Mouse (Mus musculus): ENCODE measurements around the gene Duox2.

Duox2 gene

DNA sequence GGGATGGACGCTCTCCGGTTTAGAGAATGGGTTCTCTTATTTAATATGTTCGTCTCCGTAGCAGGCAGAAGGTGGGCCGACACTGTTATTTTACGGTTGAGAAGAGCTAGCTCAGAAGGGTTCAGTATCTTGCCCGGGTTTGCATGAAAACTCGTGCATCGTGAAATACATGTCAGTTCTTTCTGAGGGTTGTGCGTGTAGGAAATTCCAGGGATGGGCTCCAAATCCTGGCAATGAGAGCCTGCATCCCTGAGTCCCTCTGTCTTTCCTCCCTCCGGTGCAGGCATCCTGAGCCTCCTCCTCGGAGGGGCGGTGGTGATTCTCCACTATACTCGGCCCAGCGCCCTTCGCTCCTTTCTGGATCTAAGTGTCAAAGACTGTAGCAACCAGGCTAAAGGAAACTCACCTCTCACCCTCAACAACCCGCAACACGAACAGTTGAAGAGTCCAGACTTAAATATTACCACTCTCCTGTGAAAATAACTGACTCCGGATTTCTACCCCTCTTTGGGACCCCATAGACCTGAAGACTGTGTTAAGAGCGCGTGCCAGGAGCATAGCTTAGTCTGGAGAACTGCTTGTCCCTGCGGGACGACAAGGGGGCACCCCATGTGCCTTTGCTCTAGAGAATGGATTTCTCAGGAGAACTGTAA, 3.8 kb upstream of the Duox2 start:
- no peak for DNase-seq

- DNase-seq = peak; percentile 21
Observed at GRCm38 (mm10) chr2:122301081-122301920, 3.1 kb upstream of the Duox2 start.

DNA sequence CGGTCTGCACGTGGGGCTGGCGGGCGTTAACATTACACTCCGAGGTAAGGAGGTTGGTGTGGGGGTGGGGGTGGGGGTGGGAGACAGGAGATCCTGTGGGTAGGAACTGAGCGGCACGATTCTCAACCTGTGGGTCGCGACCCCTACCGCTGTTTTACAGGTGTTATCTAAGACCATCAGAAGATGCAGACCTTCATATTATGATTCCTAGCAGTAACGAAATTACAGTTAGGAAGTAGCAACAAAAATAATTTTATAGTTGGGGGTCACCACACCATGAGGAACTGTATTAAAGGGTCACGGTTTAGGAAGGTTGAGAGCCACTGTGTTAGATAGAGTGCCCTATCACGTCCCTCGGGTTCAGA, 2.4 kb upstream of the Duox2 start:
- DNase-seq = no peak

DNA sequence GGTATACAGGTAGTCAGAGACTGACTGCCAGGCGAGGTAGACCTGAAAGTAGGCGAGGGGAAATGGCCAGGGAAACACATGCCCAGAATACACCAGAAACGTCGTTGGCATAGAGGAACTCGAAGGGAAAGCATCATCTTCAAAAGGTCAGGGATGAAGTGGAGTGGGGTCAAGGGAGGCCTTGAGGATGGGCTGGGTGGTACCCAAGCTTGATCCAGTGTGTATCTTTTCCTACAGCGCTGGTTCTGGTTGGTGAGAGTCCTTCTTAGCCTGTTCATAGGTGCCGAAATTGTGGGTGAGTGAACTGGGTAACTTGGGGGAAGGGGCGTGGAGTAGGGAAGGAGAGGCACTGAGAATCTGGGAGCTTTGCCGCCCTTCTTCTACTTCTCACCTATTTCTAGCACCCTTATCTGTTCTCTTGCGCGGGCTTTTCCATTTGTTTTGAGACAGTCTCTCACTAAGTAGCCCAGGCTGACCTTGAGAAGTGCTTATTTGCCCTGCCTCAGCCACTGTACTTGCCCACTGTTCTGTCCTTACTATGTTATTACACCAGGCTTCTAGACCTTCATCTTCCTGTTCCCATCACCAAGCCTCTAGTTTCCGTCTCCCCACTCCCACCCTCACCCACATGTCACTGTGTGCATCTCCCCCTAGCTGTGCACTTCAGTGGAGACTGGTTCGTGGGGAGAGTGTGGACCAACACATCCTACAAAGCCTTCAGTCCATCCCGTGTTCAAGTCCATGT, 1.8 kb upstream of the Duox2 start:
- no peak for DNase-seq

DNA sequence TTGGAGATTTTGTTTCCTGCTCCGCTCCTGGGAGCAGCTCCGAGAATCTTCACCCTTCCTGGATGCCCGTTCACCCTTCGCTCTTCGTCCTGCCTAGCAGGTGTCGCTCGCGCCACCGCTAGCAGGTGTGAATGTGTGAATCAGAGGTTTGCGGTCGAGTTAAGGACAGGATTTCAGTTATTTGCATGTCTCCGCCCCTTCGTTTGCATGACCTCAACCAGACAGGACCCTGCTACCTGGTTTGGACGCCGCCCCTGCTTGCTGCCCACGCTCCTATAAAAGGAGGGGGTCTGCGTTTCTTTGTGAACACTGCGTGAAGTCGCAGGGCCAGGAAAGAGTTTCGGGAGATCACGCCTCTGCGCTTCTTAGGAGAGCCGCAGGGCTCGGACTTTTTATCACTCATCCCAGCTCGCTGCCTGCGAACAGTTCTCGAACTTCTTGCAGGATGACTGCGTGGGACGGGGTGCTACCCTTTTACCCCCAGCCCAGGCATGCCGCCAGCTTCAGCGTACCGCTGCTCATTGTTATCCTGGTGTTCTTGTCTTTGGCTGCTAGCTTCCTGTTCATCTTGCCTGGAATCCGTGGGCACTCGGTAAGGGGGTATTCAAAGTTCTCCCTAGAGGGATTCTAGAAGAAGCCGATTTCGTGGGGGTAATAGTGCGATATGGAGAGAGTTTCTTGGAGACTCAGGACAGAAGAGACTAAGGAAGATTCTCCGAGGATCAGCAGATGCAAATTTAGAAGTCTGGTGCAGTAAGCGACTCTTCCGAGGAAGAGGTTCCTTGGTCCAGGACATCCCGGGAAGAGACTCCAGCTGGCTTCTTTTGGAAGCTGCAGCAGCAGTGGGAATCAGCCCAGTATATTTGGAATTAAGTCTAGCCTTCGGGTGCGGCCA, 594 bp upstream of the Duox2 start, which contains the start of gene Duoxa2:
Gene Duoxa2, plus strand, starts transcription at position 305 of the 895 bp plus-strand sequence.
- peak; percentile 22 for DNase-seq

DNA sequence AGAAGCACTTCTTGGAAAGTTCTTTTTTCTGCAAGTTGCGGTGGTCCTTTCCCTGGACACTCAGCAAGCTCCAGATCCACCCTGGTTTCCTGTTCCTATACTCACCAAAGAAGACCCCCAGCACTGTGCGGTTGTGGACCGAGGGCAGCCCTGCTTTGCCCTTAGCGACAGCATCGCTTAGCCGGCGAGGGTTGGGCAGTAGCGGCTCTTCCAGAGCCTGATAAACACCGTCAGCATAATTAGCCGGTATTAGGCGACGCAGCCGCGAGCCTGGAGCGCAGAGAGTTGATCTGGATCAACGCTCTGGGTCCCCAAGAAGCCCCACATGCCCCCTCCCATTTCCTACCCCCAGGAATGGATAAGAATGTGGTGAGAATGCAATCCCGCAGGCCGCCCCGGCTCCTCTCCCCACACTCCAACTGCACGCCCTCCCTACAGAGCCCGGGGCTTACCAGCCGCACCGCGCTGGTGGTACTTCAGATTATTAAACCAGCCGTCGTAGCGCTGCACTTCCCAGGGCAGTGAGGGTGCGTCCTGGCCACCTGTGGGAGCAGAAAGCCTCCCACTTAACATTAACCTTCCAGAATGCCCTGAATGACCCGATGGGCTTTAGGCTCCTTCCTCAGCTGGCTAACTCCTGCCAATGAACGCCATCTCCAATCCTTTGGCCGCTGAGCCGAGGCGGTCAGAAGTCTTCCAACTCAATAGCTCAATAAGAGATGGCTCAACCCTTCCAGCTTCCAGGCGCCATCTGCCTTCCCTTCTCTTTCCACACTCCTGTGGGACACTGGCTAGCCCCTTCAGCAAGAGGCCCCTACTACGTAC, 766 bp downstream of the Duox2 start:
- no peak for DNase-seq

- DNase-seq = no peak
Observed at GRCm38 (mm10) chr2:122294916-122295315, 3.3 kb downstream of the Duox2 start.

DNA sequence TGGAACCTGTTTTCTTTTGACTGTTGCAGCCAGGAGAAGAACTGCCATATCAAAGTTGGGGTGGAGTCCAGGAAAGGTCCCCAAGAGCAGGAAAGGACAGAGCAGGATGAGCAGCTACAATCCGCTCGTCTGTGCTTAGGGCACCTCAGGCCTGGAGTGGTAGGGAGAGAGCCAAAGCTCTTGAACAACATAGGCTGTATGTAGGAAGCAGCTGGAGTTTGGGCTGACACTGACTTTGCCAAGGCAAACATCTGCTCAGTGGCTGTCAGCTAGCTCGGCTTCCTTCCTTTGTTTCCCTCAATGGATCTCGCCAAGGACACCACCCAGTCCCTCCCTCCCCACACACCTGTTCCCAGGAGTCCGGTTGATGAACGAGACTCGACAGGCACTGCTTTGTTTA, 12.1 kb downstream of the Duox2 start:
- DNase-seq = no peak

DNA sequence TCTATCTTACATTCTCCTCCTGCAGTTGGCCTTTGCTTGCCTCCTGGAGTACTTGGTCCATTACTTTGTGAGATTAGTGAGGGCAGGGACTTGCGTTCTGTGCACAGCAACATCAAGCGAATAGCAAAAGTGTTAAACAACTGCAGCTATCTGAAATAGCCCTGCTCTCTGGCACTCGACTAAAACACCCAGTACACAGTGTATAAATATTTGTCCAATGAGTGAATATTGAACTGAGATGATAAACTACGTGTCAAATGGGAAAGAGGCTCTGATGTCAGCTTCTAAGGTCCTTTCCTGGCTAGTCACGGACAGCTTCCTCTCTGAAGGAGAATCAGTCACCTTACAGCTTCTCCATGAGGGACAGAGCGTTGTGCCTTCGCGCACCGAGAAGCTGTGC, 14.2 kb downstream of the Duox2 start:
- DNase-seq = no peak

- DNase-seq = no peak
Observed at GRCm38 (mm10) chr2:122278769-122279168, 19.5 kb downstream of the Duox2 start.

DNA sequence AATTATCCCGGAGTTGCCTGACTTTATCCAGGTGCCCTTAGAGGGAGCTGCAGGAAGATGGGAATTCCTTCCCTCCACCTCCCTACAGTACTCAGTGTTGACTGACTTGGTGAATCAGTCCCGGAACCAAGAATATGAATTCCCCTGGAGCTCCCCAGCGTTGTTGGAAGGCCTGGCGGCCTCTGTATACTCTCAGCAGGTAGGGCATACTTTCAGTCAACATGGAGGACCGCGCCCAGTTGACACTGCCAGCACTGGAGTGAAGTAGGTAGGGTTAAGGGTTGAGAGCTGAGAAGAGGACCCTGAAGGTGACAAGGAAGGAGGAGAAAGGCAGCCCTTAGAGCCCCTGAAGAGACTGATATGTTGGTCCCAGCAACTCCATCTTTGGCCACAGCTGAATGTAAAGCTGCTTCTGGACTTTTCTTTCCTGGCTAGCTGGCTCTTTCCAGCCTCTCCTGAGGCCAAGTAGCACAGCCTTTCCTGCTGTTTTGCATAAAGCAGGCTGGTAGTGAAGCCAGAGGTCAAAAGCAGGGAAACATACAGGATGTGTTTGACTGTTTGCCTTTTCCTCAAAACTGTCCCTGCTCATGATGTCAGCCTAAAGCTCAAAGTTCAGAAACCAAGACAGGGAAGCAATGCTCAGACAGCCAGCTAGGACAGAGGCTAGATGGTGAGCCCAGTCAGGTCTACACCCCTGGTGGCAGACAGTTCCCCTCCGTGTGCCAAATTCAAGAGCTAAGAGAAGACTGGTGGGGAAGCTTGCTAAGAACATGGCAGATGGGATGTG, 31.6 kb downstream of the Duox2 start:
- no peak for DNase-seq

DNA sequence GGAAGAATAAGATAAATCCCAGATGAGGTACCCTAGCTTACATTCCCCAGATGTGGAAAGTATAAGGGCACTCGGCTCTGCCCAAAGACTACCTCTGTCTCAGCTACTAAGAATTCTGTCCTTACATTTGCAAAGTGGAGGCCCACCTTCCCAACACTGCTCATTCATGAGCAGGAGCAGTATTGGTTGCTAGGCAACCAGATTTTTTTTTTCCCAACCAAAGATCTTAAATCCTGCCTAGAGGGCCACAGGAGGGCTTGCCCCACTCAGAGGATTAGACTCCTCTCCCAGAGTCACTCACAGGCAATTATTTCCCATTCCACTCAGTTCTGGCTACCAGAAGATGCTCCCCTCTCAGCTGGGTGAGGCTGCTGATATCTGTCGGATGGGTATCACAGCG, 33.6 kb downstream of the Duox2 start:
- DNase-seq = no peak

DNA sequence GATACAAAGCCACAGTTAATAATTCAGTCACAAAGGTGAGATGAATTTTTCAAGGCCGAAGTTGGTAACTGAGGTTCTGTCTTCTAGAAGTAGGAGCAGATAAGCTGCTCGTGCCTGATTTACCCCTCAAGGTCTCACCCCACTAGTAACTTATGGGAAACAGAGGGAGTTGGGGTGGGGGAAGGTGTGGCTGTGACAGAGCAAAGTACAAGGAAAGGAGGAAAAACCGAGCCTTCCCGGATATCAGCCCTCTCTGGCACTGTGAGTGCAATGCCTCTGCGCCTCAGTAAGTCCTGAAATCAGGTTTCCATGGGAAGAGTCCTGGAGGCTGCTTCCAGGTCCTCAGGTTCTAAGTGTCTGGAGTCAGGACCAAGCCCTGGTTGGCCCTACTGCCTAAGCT, 37.5 kb downstream of the Duox2 start:
- no peak for DNase-seq

DNA sequence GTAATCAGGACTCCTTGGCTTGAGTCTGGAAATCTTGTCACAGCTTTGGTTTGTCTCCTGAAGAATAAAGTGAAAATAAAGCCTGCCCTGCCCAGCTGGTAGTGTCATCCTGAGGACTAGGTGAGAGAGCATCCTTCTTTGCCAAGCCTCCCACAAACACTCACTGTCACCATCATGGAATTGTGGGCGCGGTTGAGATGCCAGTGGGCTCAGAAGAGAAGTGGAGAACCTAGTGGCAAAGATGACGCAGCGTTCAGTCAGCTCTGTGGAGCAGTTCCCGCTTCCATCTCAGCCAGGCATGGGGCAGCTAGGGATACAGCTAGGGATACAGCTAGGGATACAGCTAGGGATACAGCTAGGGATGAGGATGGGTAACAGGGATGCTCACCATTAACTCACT, 42.3 kb downstream of the Duox2 start:
- peak; percentile 6 for DNase-seq

GRCm38 (mm10) chr2:122247786-122248185, 50.5 kb downstream of the Duox2 start:
- DNase-seq = no peak

DNA sequence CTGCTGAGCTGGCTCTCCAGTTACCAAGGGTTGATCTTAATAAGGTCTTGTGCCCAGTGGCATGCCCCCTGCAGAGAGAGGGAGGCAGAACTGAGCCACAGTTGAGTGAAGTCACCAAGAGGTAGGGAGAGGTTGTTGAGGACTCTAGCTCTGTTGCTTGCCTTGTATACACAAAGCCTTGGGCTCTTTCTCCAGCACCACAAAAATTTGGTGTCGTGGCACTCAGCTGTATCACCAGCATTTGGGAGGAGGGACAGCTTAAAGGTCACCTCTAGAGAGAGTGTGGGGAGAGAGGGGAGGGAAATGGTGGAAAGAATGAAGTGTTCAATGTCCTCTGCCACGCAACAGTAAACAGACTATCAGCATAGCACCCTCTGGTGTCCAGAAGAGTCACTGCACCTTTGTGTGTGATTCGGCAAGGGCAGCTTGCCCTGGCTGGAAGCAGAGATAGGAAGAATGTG, 54.5 kb downstream of the Duox2 start:
- peak; percentile 82 for DNase-seq

GRCm38 (mm10) chr2:122241935-122242334, 56.3 kb downstream of the Duox2 start:
- DNase-seq = no peak

- no peak for DNase-seq
Observed at GRCm38 (mm10) chr2:122241226-122241625, 57.0 kb downstream of the Duox2 start.

GRCm38 (mm10) chr2:122240735-122241134, 57.5 kb downstream of the Duox2 start:
- no peak for DNase-seq

DNA sequence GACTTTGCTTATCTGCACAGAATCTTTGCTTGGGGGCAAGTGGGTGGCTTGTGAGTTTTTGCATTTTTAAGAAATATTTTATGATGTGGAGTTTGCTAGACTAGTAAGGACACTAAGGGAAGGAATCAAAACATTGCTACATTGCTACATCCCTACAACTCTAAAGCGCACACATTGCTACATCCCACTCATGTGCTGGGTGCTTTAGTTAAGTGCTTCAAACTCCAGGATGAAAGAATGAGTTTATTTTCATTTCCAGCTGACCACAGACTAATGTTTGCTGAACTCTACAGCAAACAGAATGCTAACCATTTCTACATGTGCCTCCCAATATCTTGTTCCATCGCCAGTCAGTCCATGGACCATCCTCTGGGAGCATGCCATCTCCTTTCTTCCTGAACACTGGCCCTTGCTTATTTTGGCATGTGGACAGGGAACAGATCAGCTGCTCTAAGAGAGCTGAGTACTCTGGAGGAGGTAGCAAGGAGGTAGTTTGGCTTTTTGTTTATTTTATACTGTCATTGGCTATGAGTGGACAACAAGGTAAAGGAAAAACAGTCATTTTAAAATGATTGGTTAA, 60.3 kb downstream of the Duox2 start:
- DNase-seq = no peak

Data from lung, postnatal 10 days (tissue).